Mouse (Mus musculus) liver, postnatal 0 days (tissue): Measurements from ENCODE around the gene Rap1gds1. TPM values are rescaled to one million over a fixed set of nuclear protein-coding genes. Genes with fewer than 3 reads are reported as not detected.

Experiments
- ATAC-seq: fragments of 200-750 bp; cut with Nextera tagmentation; 2 replicates; pipeline ENCODE4 v1.8.0; 2017; ENCODE audit warnings: mild to moderate bottlenecking, moderate library complexity
- DNase-seq: peaks from one replicate; pipeline ENCODE4 v3.0.0-alpha.2; 2016
- H3K27ac ChIP-seq: fragments of 300-500 bp; sonication (generic); 2 replicates; pipeline ENCODE4 v1.5.1; 2014; ENCODE audit warnings: antibody characterized with exemption, moderate library complexity, mild to moderate bottlenecking, low read depth
- H3K27me3 ChIP-seq: fragments of 300-500 bp; sonication (generic); 2 replicates; pipeline ENCODE4 v1.6.1; 2014; ENCODE audit warnings: low read length, control low read depth, mixed read lengths; ENCODE audit not compliant: insufficient read depth
- H3K36me3 ChIP-seq: fragments of 300-500 bp; sonication (generic); replicated peaks from 2 replicates; pipeline ENCODE4 v1.6.1; 2014; ENCODE audit warnings: mild to moderate bottlenecking, control low read depth, low read length, moderate library complexity, mixed read lengths; ENCODE audit not compliant: insufficient read depth
- H3K4me1 ChIP-seq: fragments of 300-500 bp; sonication (generic); 2 replicates; pipeline ENCODE4 v1.6.1; 2014; ENCODE audit warnings: antibody characterized with exemption, mild to moderate bottlenecking, control low read depth; ENCODE audit not compliant: insufficient read depth
- H3K4me2 ChIP-seq: fragments of 300-500 bp; sonication (generic); 2 replicates; pipeline ENCODE4 v1.6.1; 2014; ENCODE audit warnings: low read depth, mild to moderate bottlenecking, low read length, moderate library complexity, mixed read lengths
- H3K4me3 ChIP-seq: fragments of 300-500 bp; sonication (generic); 2 replicates; pipeline ENCODE4 v1.5.1; 2014; ENCODE audit warnings: low read depth, low read length
- H3K9ac ChIP-seq: fragments of 300-500 bp; sonication (generic); replicated peaks from 2 replicates; pipeline ENCODE4 v1.6.1; 2014; ENCODE audit warnings: mild to moderate bottlenecking, moderate library complexity
- H3K9me3 ChIP-seq: fragments of 300-500 bp; sonication (generic); 2 replicates; pipeline ENCODE4 v1.6.1; 2016; ENCODE audit warnings: mild to moderate bottlenecking, control low read depth, low read length, mixed read lengths
- CTCF ChIP-seq: sonication (generic); IDR thresholded peaks from 2 replicates; pipeline ENCODE4 v1.5.1; 2016; ENCODE audit warnings: antibody characterized with exemption, low read depth
- EP300 ChIP-seq: IDR thresholded peaks from 2 replicates; pipeline ENCODE4 v1.6.1; 2016; ENCODE audit warnings: antibody characterized with exemption, low read depth, mild to moderate bottlenecking
- WGBS: fragments of 180-500 bp; shearing (Covaris S2); extraction: QIAGEN DNeasy Blood & Tissue Kit; methylation state at CpG from one replicate; pipeline ENCODE4 v1.1.7; 2014; ENCODE audit not compliant: insufficient replicate concordance; 5-methylcytosine and 5-hydroxymethylcytosine counted together
- polyA plus RNA-seq: library from polyadenylated mRNA; unstranded; fragments of >200 nt; fragmentation: Nextera tagmentation; extraction: Ambion mirVana; gene quantifications from 2 replicates; pipeline ENCODE4 v1.2.1, GENCODE M21; 2015

The Rap1gds1 gene
- polyA plus RNA-seq, 1 experiment from 2014 or later: 9.9 TPM

DNA sequence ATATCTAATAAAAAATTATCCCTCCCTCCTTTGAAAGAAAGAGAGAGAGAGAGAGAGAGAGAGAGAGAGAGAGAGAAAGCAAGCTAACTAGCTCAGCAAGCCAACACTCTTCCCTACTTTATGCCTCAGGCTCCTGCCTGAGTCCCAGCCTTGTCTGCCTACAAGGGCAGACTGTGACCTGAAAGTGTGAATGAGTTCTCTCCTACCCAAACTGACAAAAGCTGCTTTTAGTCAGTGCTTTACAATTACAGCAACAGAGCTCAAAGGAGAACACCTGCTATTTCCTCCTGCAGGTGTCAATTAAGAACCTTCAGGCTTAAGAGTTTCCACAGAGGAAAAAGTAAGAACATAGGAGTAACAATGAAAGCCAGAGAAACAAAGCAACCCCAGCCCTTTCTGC lies 69.3 kb downstream of the Rap1gds1 start:
- Histone ChIP-seq H3K9me3 (no peaks in the 10 kb centered on the region), H3K27ac (no peak overlapping the region), H3K36me3 (peaks cover 8% of the 10 kb centered on the region), H3K4me3 (no peak overlapping the region), H3K9ac (no peak overlapping the region), H3K27me3 (no peaks in the 10 kb centered on the region), H3K4me1 (no peaks in the 10 kb centered on the region), H3K4me2 (no peak overlapping the region)
- TF ChIP-seq CTCF (no peak), EP300 (no peak)
- DNase-seq: no peak
- ATAC-seq: no peak

DNA sequence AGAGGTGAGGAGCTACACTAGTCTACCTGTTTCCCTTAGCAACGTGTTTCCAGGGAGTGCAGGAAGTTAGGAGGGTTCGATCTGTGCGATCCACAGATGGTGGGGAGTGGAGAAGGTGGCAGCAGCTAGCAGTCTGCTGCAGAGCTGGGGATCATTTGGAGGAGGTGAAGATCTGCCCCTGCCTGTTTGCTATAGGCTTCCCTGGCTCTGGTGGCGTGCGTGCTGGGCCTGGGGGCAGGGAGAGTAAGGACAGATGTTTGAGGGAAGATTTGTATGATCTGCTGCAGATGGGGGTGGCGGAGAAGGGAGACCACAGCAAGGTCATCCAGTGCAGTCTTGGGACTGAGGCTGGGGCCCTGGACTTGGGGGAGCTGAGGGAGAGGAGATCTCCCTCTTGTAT lies 72.2 kb downstream of the Rap1gds1 start:
- Histone ChIP-seq H3K36me3 (peaks cover 8% of the 10 kb centered on the region), H3K4me1 (no peaks in the 10 kb centered on the region), H3K9ac (no peak overlapping the region), H3K4me3 (no peak overlapping the region), H3K4me2 (no peak overlapping the region), H3K9me3 (no peaks in the 10 kb centered on the region), H3K27me3 (no peaks in the 10 kb centered on the region), H3K27ac (no peak overlapping the region)
- WGBS: 78% methylated on average over 6 of the region's 6 CpGs
- TF ChIP-seq EP300 (no peak), CTCF (no peak)
- ATAC-seq: no peak
- no peak for DNase-seq

DNA sequence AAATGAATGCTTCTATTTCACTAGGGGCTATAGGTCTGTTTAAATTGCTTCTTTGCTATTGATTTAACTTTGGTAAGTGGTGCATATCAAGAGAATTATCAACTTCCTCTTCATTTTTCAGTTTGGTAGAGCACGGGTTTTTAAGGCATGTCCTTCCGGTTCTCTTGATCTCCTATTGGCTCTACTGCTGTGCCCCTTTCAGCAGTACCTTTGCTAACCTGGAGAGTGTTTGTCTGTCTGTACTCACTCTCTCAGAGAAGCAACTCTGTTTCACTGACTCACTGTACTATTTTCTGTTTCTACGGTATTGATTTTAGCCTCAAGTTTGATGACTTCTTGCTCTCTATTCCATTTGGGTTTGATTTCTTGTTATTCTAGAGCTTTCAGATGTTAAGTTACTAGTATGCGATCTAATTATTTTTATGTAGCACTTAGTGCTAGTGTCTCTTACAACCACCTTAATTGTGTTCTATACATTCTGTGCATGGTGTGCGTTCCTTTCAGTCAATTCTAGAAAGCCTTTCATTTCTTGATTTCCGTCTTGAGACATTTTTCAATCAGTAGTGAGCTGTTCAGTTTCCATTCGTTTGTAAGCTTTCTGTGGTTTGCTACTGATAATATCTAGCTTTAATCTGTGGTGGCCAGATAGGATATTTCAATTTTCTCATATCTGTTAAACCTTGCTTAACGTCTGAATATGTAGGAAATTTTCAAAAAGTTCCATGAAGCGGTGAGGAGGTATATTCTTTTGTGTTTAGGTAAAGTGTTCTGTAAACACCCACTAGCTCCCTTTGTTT lies 74.7 kb downstream of the Rap1gds1 start:
- no peak overlapping the region for H3K4me2 ChIP-seq
- H3K27me3 ChIP-seq: no peaks in the 10 kb centered on the region
- no peak overlapping the region for H3K9ac ChIP-seq
- DNase-seq (no peak), ATAC-seq (no peak)
- no peak overlapping the region for H3K4me3 ChIP-seq
- no peak for TF ChIP-seq EP300
- no peak for TF ChIP-seq CTCF
- H3K36me3 ChIP-seq: peaks cover 8% of the 10 kb centered on the region
- no peak overlapping the region for H3K27ac ChIP-seq
- WGBS: 71% methylated on average over 9 of the region's 9 CpGs
- no peaks in the 10 kb centered on the region for H3K4me1 ChIP-seq
- no peaks in the 10 kb centered on the region for H3K9me3 ChIP-seq

DNA sequence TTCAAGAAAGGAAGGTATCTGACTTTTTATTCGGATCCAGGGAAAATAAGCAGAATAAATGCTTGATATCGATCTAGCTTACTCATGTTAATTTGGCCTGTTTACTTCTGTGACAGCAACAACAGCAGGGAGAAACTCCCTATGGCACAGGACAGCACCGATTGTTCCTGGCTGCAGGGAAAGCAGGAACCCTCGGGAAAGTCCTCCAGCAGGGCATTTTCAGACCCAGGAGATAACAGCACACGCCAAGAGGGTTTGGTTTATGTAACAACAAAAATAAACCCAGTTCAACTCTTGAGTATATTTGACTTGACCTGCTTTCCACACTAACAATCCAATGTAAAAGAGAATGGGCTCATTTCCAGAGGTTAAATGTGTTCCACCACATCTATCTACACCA lies 81.5 kb downstream of the Rap1gds1 start:
- 68% methylated on average over 5 of the region's 5 CpGs for WGBS
- Histone ChIP-seq H3K27ac (no peak overlapping the region), H3K9ac (no peak overlapping the region), H3K9me3 (no peaks in the 10 kb centered on the region), H3K4me1 (no peaks in the 10 kb centered on the region), H3K36me3 (no peaks in the 10 kb centered on the region), H3K4me3 (no peak overlapping the region), H3K4me2 (no peak overlapping the region), H3K27me3 (no peaks in the 10 kb centered on the region)
- DNase-seq (no peak), ATAC-seq (0 out of 2 replicates have a peak, but pooled peaks have one; percentile 29)
- TF ChIP-seq CTCF (no peak), EP300 (no peak)

DNA sequence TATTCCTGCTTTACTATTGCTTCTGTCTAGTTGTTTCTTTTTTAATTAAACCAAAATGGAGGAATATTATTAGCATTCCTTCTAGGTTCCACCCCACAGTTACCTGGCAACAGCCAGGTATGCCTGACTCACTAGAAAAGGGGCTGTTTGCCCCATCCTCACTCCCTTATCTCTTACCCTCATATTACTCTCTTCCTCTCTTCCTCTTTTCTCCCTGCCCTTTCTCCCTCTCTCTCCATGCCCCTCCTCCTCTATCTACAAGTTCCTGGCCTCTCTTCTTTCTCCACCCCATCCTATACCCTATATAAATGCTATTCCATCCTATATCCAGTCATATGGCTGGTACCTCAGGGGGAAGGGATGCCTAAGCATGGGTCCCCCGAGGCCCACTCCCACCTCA lies 83.6 kb downstream of the Rap1gds1 start:
- Histone ChIP-seq H3K36me3 (0 out of 2 replicates have a peak, but pooled peaks cover 2% of the 10 kb centered on the region), H3K27me3 (no peaks in the 10 kb centered on the region), H3K9ac (no peak overlapping the region), H3K4me3 (no peak overlapping the region), H3K4me1 (no peaks in the 10 kb centered on the region), H3K27ac (no peak overlapping the region), H3K4me2 (no peak overlapping the region), H3K9me3 (no peaks in the 10 kb centered on the region)
- no peak for ATAC-seq
- no peak for TF ChIP-seq EP300
- TF ChIP-seq CTCF: no peak
- WGBS: 79% methylated on average over 1 of the region's 1 CpGs
- DNase-seq: no peak

DNA sequence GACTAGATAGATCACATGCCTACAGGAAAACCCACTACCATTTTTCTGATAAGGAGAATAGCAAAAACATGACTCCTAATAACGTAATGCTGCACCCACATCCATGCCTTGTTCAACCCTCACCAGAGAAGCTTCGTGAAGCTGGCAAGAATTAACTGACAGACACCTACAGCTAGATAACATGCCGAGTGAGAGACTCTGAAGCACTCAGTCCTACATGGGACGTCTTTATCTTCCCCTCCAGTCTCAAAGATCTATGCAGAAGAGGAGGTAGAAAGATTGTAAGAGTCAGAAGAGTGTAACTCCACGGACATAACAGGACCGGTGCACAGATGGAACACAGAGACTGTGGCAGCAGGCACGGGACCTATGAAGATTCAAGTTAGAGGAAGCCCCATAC lies 85.9 kb downstream of the Rap1gds1 start:
- Histone ChIP-seq H3K4me3 (no peak overlapping the region), H3K9me3 (no peaks in the 10 kb centered on the region), H3K27me3 (no peaks in the 10 kb centered on the region), H3K9ac (no peak overlapping the region), H3K4me1 (no peaks in the 10 kb centered on the region), H3K4me2 (no peak overlapping the region), H3K27ac (no peak overlapping the region), H3K36me3 (0 out of 2 replicates have a peak, but pooled peaks cover 2% of the 10 kb centered on the region)
- DNase-seq (no peak), ATAC-seq (no peak)
- WGBS: 72% methylated on average over 7 of the region's 7 CpGs
- TF ChIP-seq CTCF: no peak
- no peak for TF ChIP-seq EP300
